Mouse (Mus musculus) fibroblast of lung, adult 2 months (primary cell): ENCODE measurements at regions not wholly inside any gene's neighbourhood (a gene's known extent, or its start where the extent isn't known, plus 50 kb on each side); places are given as distances from the start of the nearest gene placed in this dataset.

Experiments
- DNase-seq: peaks from one replicate; pipeline ENCODE4 v3.0.0-alpha.2; 2011; ENCODE audit warnings: low read depth

DNA sequence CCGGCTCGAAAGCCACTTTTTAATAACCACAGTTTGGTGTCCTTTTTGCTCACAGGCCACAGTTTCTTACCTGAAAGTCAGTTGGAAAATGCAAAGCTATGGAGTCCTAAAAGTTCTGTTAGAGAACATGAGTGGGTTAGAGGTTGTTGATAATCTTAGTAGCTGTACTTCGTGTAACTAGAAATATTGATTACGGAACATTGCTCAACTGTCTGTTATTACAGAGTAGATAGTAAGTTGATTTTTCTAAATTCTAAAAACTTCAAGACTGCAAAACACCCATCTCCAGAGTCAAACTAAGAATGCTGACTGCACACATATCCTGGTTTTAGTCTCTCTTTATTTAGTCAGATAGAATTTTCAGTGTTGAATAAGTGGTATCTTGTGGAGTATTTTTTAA, 111.0 kb downstream of the Slc38a4 start:
- DNase-seq, result no peak

GRCm38 (mm10) chr15:96942651-96943050, 113.1 kb downstream of the Slc38a4 start:
- no peak for DNase-seq

DNA sequence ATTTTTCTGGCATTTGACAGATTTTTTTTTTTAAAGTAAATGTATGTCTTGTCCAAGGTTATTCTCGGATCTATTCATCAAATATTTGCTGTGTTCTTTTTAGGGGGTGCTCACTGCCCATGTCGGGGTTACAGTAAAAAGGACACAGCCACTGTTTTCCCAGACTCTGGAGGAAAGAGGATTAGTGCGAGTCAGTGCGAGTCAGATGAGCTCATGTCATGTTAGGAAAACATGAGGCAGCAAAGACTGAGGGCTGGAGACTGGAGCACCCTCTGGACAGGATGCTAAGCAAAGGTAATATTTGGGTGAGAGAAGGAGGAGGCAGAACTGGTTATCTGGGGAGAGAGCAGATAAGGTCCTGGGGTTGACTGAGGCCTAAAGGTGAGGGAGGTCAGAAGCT, 117.3 kb downstream of the Slc38a4 start:
- DNase-seq, result no peak

- no peak for DNase-seq
Measured at GRCm38 (mm10) chr15:96937623-96938022, 118.1 kb downstream of the Slc38a4 start.

GRCm38 (mm10) chr15:96936705-96937346, 118.9 kb downstream of the Slc38a4 start:
- DNase-seq, result peak; percentile 83

DNA sequence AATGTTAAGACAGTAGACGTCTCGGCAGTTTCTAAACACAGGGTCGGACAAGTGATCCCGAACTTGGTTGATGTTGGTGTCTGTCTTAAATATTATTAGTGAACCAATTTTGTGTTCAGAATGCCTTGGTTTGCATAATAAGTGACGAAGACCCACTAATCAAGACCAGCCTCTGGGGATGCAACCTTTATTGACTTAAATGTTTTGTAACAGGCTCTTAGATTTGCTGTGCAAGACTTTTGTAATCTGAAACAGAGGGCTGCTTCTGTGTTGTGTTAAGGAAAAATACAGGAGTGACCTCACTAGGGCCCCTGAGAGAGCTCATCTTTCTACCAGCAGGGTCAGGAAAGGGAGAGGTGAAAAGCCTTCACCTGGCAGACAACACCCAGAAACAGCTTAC, 119.5 kb downstream of the Slc38a4 start:
- no peak for DNase-seq

DNA sequence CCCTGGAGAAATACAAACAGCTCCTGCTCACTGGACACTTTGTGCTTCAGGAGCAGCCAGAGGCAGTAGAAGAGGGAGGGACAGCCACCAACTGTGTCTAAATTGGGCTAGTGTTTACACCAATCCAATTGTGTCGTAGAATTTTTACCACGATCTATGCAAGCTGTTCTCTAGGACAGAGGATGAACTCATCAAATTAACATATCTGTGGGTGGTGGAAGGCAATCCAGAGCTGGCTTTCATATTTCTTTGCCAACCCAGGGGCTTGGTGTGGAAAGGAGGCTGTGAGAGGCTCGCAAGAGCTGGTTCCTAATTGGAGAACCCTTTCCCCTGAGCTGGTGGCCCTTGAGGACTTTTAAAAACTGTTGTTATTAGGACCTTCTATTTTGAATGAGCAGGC, 122.3 kb downstream of the Slc38a4 start:
- DNase-seq, result no peak

GRCm38 (mm10) chr15:96930531-96930930, 125.2 kb downstream of the Slc38a4 start:
- no peak for DNase-seq

DNA sequence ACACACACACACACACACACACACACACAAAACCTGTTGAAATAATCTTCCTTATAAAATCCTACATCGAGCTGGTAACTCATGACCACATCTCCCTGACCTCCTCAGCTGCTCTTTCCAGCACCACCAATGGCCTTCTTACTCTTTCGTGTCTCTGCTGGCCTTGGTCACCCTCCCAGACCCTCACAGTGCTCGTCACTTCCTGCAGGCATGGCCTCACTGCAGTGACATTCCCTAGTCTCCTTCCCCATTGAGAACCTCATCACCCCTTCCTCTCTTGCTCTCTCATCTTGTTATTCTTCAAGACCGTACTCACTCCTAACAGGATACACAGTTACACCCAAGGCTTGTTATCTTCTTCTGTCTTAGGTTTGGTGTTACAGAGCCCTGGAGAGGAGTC, 126.0 kb downstream of the Slc38a4 start:
- no peak for DNase-seq

DNA sequence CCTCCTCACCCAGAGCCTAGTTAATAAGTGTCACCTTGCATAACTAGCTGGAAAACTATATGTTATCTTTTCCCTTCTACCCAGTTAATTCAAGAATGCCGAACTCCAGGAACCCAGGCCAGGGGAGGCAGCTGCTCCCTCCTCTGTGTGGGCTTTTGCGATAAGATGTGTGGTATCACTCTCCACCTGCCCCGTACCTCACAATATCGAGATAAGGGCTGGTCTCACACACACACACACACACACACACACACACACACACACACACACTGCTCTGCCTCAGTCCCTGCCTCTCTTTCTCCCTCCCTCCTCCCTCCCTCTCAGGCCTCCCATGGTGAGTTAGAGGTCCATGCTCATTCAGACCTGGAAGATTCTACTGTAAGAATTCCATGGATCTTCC, 127.1 kb downstream of the Slc38a4 start:
- no peak for DNase-seq

DNA sequence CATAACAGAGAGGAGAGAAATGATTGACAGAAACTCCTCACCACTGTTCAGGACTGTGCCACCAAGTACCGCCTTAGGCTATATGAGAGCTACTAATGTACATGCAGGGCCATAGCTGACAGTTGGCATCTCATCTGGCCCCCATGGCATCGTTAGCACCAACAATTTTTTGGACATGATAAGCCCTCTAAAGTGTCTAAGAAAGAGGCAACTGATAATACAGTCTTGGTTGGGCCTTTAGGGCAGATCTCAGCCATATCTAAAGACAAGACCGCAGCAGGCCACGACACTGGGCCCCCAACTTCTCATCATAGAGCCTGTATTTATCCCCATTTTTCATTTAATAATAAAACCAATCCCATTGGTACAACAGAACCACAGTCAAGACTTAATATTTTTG, 128.1 kb downstream of the Slc38a4 start:
- no peak for DNase-seq

DNA sequence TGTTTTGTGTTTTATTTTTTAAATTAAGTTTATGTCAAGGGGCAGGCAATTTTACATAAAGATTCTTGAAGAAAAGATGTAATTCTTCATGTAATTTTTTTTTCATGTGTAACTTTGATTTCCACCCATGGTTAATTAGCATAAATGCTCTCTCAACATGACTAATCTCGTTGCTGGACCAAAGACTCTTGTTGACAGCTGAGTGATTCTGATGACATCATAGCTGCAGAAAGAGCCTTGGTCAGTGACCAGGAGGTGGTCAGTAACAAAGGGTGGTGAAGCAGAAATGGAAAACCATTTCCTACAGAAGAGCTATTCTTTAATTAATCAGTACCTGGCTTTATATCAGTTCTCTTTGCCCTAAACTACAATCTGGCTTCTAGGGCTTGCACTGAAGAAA, 129.1 kb downstream of the Slc38a4 start:
- no peak for DNase-seq

DNA sequence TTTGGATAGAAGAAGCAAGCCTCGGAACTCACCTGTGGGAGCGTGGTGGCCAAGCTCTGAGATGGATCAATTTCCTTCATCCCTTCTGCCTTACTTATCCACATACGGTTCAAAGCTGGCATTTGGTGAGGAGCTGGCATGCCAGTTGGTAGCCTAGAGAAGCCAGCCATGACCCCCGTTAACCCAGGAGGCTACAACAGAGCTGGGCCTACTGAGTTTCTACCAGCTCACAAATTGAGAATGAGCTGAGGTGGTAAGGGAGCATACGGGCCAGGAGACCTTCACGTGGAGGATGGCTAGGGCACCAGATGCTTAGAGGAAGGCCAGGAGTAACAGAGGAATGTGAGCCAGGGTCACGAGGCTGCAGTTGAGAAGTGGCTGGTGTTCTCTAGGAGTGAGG, 139.2 kb downstream of the Slc38a4 start:
- DNase-seq, result no peak

- no peak for DNase-seq
Measured at GRCm38 (mm10) chr15:96915544-96915943, 140.2 kb downstream of the Slc38a4 start.

DNA sequence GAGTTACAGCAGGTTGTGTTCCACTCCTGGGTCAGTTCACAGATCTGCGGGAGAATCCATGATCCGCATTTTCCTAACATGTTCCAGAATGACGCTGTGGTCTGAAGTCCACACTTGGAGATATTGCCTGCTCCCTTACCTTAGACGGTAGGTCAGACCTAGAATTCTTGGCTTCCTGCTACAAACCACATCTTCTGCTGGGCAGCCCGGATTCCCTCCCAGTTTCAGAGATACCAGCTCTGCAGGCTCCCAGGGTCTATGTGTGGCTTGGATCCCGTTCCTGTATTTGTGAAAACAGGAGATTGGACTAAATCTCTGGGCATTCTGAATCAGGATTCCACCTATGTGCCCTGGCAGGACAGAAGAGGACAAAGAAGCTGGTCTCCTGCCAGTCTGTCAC, 140.8 kb downstream of the Slc38a4 start:
- no peak for DNase-seq

DNA sequence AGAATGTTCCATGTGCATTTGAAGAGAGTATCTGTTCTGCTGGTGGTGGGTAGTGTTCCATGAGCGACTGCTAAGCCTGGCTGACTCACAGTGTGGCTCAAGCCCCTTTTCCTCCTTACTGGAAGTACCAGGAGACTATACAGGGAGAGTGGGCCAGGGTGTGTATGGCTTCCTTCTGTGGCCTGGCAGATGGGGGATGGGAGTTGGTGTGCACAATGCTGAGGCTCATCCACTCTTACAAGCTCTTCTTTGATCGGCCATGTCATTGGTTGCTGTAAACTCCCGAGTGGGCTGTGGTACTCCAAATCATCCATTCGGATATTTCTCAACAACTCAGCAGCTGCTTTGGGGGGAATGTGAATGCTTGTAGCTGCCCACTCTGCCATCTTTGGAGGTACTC, 150.2 kb downstream of the Slc38a4 start:
- DNase-seq, result no peak

- no peak for DNase-seq
Measured at GRCm38 (mm10) chr15:96903461-96903860, 152.3 kb downstream of the Slc38a4 start.

- no peak for DNase-seq
Measured at GRCm38 (mm10) chr15:96902781-96903180, 153.0 kb downstream of the Slc38a4 start.

DNA sequence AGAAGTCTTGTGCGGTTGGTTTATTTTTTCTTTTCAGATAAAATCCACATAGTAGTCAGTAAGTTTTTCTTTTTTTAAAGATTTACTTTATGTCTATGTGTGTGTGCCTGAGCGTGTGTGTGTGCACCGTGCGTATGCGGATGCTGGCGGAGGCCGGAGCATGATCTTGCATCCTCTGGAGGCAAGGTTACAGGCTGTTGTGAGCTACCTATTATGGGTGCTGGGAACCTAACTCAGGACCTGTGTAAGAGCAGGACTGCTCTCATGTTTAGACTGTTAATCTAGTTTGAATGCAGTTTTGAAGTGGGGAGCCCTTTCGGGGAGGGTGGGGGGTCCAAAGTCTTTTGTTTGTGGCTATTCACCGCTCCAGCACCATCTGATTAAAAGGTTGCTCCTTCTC, 154.1 kb downstream of the Slc38a4 start:
- no peak for DNase-seq

DNA sequence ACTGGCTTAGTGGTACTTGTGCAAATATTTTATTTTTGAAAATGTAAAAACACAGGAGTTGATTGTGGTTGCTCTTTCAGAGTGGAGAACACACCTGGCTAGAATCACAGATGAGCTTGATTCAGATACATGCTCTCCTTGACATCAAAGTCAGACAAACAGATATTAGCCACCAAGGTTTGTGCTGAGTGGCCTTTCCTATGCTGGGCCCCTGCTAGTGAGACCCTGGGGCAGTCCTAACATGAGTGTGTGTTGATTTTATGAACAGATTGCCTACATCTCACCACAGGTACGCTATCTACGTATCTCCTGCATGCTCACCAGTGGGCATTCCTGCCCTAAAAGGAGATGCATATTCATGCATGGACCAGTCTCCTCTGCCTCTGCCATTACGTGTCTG, 157.5 kb downstream of the Slc38a4 start:
- DNase-seq, result no peak

- no peak for DNase-seq
Measured at GRCm38 (mm10) chr15:96884901-96885300, 170.9 kb downstream of the Slc38a4 start.

DNA sequence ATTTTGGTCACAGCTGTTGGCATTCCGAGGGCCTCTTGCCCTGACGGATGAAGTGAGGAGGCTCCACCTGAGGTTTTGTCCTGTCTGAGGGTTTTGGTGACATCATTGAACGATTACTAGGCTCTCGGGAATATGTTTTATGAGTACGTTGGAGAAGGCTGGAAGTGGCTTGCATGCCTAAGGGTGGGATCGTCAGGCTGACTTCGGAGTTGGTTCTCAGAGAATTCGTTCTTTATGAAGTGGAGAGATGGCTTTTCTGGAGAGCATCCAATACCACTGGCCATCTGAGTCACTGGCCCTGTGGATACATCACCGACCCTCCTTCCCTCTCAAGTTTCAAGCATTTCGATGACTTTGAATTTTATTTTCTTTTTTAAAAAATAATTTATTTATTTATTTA, 172.0 kb downstream of the Slc38a4 start:
- DNase-seq, result no peak

- DNase-seq, result no peak
Measured at GRCm38 (mm10) chr15:96882211-96882610, 173.5 kb downstream of the Slc38a4 start.

DNA sequence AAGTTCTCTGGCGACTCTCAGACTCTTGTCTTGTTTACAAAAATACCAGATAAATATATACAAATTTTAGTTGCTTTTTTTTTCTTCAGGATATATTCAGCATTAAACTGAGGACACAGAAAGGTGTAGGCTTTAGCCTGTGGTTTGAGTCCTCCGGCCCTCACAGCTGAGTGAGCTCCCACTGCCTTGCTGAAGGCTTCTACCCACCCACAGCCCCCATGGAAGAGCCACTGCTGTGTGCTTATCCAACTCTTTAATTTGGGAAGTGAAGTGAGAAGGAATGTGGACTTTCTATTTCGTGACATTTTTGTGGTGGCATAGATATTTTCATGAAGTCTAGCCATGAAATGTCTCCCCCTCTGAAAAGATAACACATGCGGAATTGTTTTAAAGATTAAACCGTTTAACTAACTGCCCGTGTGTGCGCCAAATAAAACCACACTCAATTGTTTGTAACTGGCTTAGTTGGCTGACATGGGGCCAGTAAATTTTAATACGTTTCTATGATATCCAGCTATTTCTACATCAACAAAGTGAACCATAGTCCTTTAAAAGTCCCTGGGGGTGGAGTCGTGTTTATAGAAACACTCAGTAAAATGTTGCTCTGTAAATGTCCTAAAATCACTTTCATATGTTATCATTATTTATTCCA, 174.1 kb downstream of the Slc38a4 start:
- peak; percentile 57 for DNase-seq
